8 mouse cellular contexts compared by ENCODE assay signal in the genomic region with DNA sequence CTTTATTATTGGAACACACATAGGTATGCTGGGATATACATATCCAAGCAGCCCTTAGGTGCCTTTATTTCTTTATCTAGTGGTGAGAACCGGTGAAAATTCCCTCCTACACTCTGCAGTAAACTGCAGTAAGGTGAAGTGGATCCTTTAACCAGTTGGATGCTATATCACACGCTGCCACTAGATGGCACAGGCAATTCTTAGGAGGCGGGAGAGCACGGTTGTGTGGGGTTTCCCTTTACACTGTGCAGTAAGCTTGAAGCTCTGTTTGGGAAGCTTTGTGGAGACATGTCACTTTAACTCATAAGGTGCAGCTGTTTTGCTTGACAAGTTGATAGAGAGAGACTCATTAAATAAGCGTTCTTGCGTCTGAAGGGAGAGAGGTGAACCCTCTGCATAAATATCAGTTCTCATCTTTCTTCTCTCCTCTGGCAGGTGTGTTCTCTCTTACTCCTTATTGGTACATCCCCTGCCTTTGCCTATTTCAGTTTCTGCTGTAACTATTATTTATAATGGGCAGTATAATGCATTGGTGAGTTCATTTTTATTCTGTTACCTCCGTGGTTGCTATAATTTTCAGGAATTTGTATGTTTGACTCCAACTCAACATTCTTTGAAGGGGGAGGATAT. TPM values are rescaled to one million over a fixed set of nuclear protein-coding genes. Genes with fewer than 3 reads are reported as not detected.
A peak's percentile ranks its signal among the peaks of the same experiment; 100 is the strongest.
DNase-seq lines count a peak whose midpoint lies in the region; ATAC-seq and TF ChIP-seq lines count a peak whose summit lies in the region.

No protein-coding gene starts in this region.

- TF ChIP-seq RAD21 in CH12.LX (IDR thresholded peaks at IDR 0.05; ENCODE audit: low read depth, low read length) = peak; percentile 61

- no peak for TF ChIP-seq POLR2A in CH12.LX (IDR thresholded peaks at IDR 0.05; ENCODE audit: low read depth, low read length)

- no peak overlapping the region for H3K4me3 ChIP-seq in CH12.LX (replicated peaks in 1 of 3; ENCODE audit: low read depth in 2 of 3, low read length in 2 of 3, poor library complexity in 1 of 3)
- H3K4me3 ChIP-seq in heart, postnatal 0 days (ENCODE audit: low read depth, low read length) = no peak overlapping the region
- H3K4me3 ChIP-seq in neural tube, embryonic 15.5 days (replicated peaks) = no peak overlapping the region

- H3K27ac ChIP-seq in CH12.LX (ENCODE audit: insufficient read depth, low read depth) = no peak overlapping the region
- no peak overlapping the region for H3K27ac ChIP-seq in heart, postnatal 0 days (ENCODE audit: low read depth)
- H3K27ac ChIP-seq in neural tube, embryonic 15.5 days (replicated peaks) = no peak overlapping the region; the same call in 1 of the 2 replicates

- H3K4me2 ChIP-seq in CH12.LX (ENCODE audit: insufficient read depth, low read depth, poor library complexity, severe bottlenecking) = peak overlapping the region; percentile 16; the same call in 1 of the 2 replicates
- H3K4me2 ChIP-seq in heart, postnatal 0 days (ENCODE audit: low read depth, low read length) = no peak overlapping the region
- H3K4me2 ChIP-seq in neural tube, embryonic 15.5 days = peak overlapping the region; percentile 22

- peak; percentile 77 to 84 for TF ChIP-seq CTCF in CH12.LX (conservative IDR thresholded peaks at IDR 0.05 in 1 of 2, IDR thresholded peaks at IDR 0.05 in 1 of 2; ENCODE audit: low read depth in 2 of 2, low read length in 2 of 2)
- TF ChIP-seq CTCF in heart, postnatal 0 days (IDR thresholded peaks at IDR 0.05; ENCODE audit: low read depth) = peak; percentile 81

- TF ChIP-seq EP300 in CH12.LX (IDR thresholded peaks at IDR 0.05; ENCODE audit: low read length) = no peak
- TF ChIP-seq EP300 in heart, postnatal 0 days (IDR thresholded peaks at IDR 0.05; ENCODE audit: low read depth) = no peak

- WGBS in heart, postnatal 0 days = 8% methylated on average over 7 of the region's 7 CpGs
- 10% methylated on average over 7 of the region's 7 CpGs for WGBS in neural tube, embryonic 15.5 days

- no peaks in the 10 kb centered on the region for H3K9me3 ChIP-seq in CH12.LX (replicated peaks; ENCODE audit: low read length)
- no peaks in the 10 kb centered on the region for H3K9me3 ChIP-seq in heart, postnatal 0 days (replicated peaks; ENCODE audit: control insufficient read depth, low read length)
- H3K9me3 ChIP-seq in neural tube, embryonic 15.5 days (replicated peaks) = no peaks in the 10 kb centered on the region

- no peak overlapping the region for H3K9ac ChIP-seq in CH12.LX (ENCODE audit: insufficient read depth, low read depth)
- H3K9ac ChIP-seq in heart, postnatal 0 days (replicated peaks; ENCODE audit: low read depth, low read length) = no peak overlapping the region
- no peak overlapping the region for H3K9ac ChIP-seq in neural tube, embryonic 15.5 days (replicated peaks)

- H3K36me3 ChIP-seq in CH12.LX (replicated peaks in 1 of 2; ENCODE audit: control insufficient read depth in 1 of 2, insufficient read depth in 1 of 2, low read length in 1 of 2) = no peaks in the 10 kb centered on the region
- H3K36me3 ChIP-seq in heart, postnatal 0 days (replicated peaks; ENCODE audit: control insufficient read depth, insufficient read depth, low read length) = no peaks in the 10 kb centered on the region
- H3K36me3 ChIP-seq in neural tube, embryonic 15.5 days = no peaks in the 10 kb centered on the region

- peaks cover 0 to 5% of the 10 kb centered on the region in 2 experiments; a peak in 1 of 4 replicates for H3K4me1 ChIP-seq in CH12.LX (ENCODE audit: control insufficient read depth in 1 of 2, insufficient read depth in 2 of 2)
- H3K4me1 ChIP-seq in heart, postnatal 0 days (ENCODE audit: control insufficient read depth, insufficient read depth) = no peaks in the 10 kb centered on the region
- H3K4me1 ChIP-seq in neural tube, embryonic 15.5 days = peaks cover 5% of the 10 kb centered on the region; the same call in 1 of the 2 replicates

- no peaks in the 10 kb centered on the region for H3K27me3 ChIP-seq in CH12.LX (replicated peaks)
- no peaks in the 10 kb centered on the region for H3K27me3 ChIP-seq in heart, postnatal 0 days (ENCODE audit: control insufficient read depth, insufficient read depth, low read length)
- no peaks in the 10 kb centered on the region for H3K27me3 ChIP-seq in neural tube, embryonic 15.5 days (replicated peaks)

- dilution Hi-C loops in CH12.LX (cut with MboI; ENCODE audit: extremely low pct_ligation_motif_present, extremely low pct_unique_long_range_greater_than_20kb, low sequenced_read_pairs) = no loop called here

- in situ Hi-C loops in CH12.LX (cut with MboI; ENCODE audit: low pct_ligation_motif_present, low pct_unique_long_range_greater_than_20kb, low sequenced_read_pairs) = no loop called here

- no peaks in the 10 kb centered on the region for H3K79me2 ChIP-seq in CH12.LX (replicated peaks; ENCODE audit: control insufficient read depth, extremely low read depth, insufficient read depth, poor library complexity, severe bottlenecking)

- peak; percentile 70 for DNase-seq in CH12.LX (ENCODE audit: extremely low read depth)
- DNase-seq in adrenal gland, postnatal 10 days = peak; percentile 79
- peak; percentile 64 for DNase-seq in embryo, embryonic 9.5 days (ENCODE audit: extremely low spot score)
- peak; percentile 60 for DNase-seq in heart, postnatal 0 days (ENCODE audit: low spot score)
- peak; percentile 74 for DNase-seq in layer of hippocampus, adult 11-12 months (ENCODE audit: low spot score)
- DNase-seq in lung, adult 18-20 months = peak; percentile 59 to 68
- peak; percentile 62 for DNase-seq in thymus, postnatal 14 days

- peak; percentile 53; the same call in 1 of the 2 replicates for ATAC-seq in heart, postnatal 0 days (ENCODE audit: insufficient read depth, low read depth)
- peak; percentile 92 for ATAC-seq in neural tube, embryonic 15.5 days (ENCODE audit: low FRiP score)

TF ChIP-seq in CH12.LX, 34 proteins besides CTCF, POLR2A, EP300 and RAD21:
- TF ChIP-seq TCF12 (IDR thresholded peaks at IDR 0.05; ENCODE audit: low read depth, low read length) = no peak
- TF ChIP-seq ZC3H11A (IDR thresholded peaks at IDR 0.05; ENCODE audit: low read depth, low read length) = no peak
- TF ChIP-seq JUN (IDR thresholded peaks at IDR 0.05; ENCODE audit: insufficient read depth, low read depth, low read length) = no peak
- no peak for TF ChIP-seq MYC (IDR thresholded peaks at IDR 0.05; ENCODE audit: low read depth, low read length)
- no peak for TF ChIP-seq GABPA (IDR thresholded peaks at IDR 0.05; ENCODE audit: insufficient replicate concordance, low read depth, low read length)
- TF ChIP-seq KAT2A (IDR thresholded peaks at IDR 0.05; ENCODE audit: insufficient replicate concordance, low read length) = no peak
- TF ChIP-seq ZMIZ1 (IDR thresholded peaks at IDR 0.05; ENCODE audit: low read depth, low read length) = no peak
- no peak for TF ChIP-seq POLR2AphosphoS2 (IDR thresholded peaks at IDR 0.05; ENCODE audit: low read depth, low read length)
- no peak for TF ChIP-seq ZKSCAN1 (IDR thresholded peaks at IDR 0.05; ENCODE audit: borderline replicate concordance, low read depth, low read length)
- peak; percentile 58; the same call in 1 of the 2 replicates for TF ChIP-seq E2F4 (IDR thresholded peaks at IDR 0.05; ENCODE audit: insufficient replicate concordance, low read depth, low read length)
- no peak for TF ChIP-seq MAZ (IDR thresholded peaks at IDR 0.05; ENCODE audit: low read depth, low read length)
- TF ChIP-seq MAFK (IDR thresholded peaks at IDR 0.05; ENCODE audit: insufficient replicate concordance, low read length) = no peak
- peak; percentile 59 for TF ChIP-seq SMC3 (IDR thresholded peaks at IDR 0.05; ENCODE audit: low read depth, low read length)
- TF ChIP-seq USF1 (IDR thresholded peaks at IDR 0.05; ENCODE audit: low read depth, low read length) = no peak
- TF ChIP-seq SIN3A (IDR thresholded peaks at IDR 0.05; ENCODE audit: low read length) = no peak
- TF ChIP-seq IRF4 (IDR thresholded peaks at IDR 0.05; ENCODE audit: low read depth, low read length) = peak; percentile 21; the same call in 1 of the 2 replicates
- no peak for TF ChIP-seq TBP (conservative IDR thresholded peaks at IDR 0.05; ENCODE audit: low read depth, low read length)
- no peak for TF ChIP-seq CHD1 (IDR thresholded peaks at IDR 0.05; ENCODE audit: low read depth, low read length)
- TF ChIP-seq USF2 (conservative IDR thresholded peaks at IDR 0.05; ENCODE audit: low read depth, low read length) = no peak

RNA-seq across cellular contexts. Expression of gene Lancl1, which starts 22.9 kb away (rescaled TPM):
- 39.7 and 52.8 TPM in 2 replicates for total RNA-seq in CH12.LX (2012; rRNA removed)
- 55.4 and 58.5 TPM in 2 replicates for total RNA-seq in CH12.LX (2014; rRNA removed)
- polyA plus RNA-seq in CH12.LX (2012; ENCODE audit: insufficient read length, low read depth) = 35.8 and 38.9 TPM in 2 replicates
- 10 to 100 TPM; 48.0 to 49.9 TPM for total RNA-seq in adrenal gland, postnatal 10 days (2021)
- 33.8 and 81.8 TPM in 2 replicates for total RNA-seq in heart, postnatal 0 days (2014; rRNA removed; ENCODE audit: low replicate concordance)
- polyA plus RNA-seq in heart, postnatal 0 days (2015; fragmentation: Nextera tagmentation; extraction: Ambion mirVana) = 50.5 and 55.7 TPM in 2 replicates
- polyA plus RNA-seq in neural tube, embryonic 15.5 days (2015; fragmentation: Nextera tagmentation; extraction: Ambion mirVana) = 193 and 200 TPM in 2 replicates
